Mouse (Mus musculus): ENCODE measurements around the gene Eng. TPM values are rescaled to one million over a fixed set of nuclear protein-coding genes. Genes with fewer than 3 reads are reported as not detected.

Gene Eng
- polyA plus RNA-seq, 1 experiment from 2014 or later: 25.5 TPM

DNA sequence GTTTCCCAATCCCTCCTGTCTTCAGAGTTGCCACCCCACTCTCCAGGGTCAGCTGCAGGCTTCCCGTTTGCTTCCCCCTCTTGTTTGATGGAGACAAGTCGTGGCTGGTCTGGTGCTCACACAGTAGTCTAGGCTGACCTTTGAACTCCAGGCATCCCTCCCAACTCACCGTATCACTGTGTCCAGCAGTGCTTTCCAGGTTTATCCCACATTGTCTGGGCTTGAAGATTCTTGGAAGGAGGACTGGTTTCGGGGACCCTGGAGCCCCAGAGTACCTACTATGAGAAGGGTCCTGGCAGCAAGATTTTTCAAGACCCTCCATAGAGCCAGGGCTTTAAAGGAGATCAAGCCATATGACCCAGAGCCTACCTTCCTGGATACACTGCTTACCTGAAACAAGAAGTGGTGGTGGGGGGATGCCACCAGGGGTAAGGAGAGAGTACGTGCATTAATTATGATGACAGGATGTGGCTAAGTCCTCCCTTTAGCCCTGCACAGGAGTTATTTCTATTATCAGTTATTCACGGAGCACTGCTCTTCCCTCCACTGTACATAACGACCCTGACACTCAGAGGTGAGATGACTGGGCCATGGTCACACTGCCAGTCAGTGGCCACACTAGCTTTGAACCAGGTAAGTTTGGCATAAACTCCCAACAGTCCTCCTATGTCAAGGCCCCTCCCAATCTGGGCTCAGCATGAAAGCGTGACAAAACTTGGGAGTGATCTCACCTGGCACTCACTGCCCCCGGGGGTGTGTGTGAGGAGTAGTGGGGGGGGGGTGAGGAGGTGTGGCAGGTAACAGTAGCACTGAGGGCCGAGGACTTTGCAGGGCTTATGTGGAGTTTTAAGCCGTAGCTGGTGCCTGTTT, 68.0 kb downstream of the Eng start:
- Histone ChIP-seq H3K4me1 (replicated peaks; ENCODE audit: control insufficient read depth, insufficient read depth, low read length) (peaks cover 6% of the 10 kb centered on the region), H3K27ac (ENCODE audit: low read depth, low read length) (no peak overlapping the region), H3K4me3 (ENCODE audit: low read depth, low read length) (no peak overlapping the region), H3K4me2 (ENCODE audit: low read depth, low read length, severe bottlenecking) (no peak overlapping the region), H3K27me3 (ENCODE audit: control insufficient read depth, insufficient read depth, low read length) (no peaks in the 10 kb centered on the region), H3K9ac (ENCODE audit: low read length) (no peak overlapping the region), H3K9me3 (ENCODE audit: control insufficient read depth, low read length) (no peaks in the 10 kb centered on the region), H3K36me3 (ENCODE audit: control insufficient read depth, insufficient read depth, low read length) (peaks cover 8% of the 10 kb centered on the region; the same call in 1 of the 2 replicates)
- DNase-seq (ENCODE audit: low spot score) (no peak), ATAC-seq (replicated peaks; ENCODE audit: low FRiP score) (no peak)
- 64% methylated on average over 11 of the region's 11 CpGs for WGBS

DNA sequence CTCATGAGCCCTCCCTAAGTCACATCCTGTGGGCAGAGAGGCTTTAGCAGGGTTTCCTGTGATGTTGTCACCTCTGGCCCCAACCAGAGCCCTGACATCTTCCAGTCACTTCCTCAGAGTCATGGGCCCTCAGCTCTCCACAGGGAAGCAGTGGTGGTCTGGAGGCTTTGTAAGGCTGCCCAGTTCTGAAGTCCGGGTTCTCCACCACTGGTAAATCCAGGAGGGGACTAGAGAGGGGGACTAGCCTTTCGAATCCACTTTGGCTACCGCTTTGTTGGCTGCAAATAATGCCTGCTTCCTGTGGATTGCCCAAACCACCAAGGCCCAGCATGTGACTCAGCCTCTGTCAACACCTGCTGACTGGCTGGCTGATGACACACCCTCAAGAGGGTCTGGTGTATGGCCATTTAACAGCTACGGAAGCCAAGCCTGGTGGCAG, 68.6 kb downstream of the Eng start:
- H3K36me3 ChIP-seq (ENCODE audit: control insufficient read depth, insufficient read depth, low read length): peaks cover 3% of the 10 kb centered on the region; the same call in 1 of the 2 replicates
- no peak for DNase-seq (ENCODE audit: low spot score)
- H3K27ac ChIP-seq (ENCODE audit: low read depth, low read length): no peak overlapping the region
- peaks cover 6% of the 10 kb centered on the region for H3K4me1 ChIP-seq (replicated peaks; ENCODE audit: control insufficient read depth, insufficient read depth, low read length)
- H3K9me3 ChIP-seq (ENCODE audit: control insufficient read depth, low read length): no peaks in the 10 kb centered on the region
- WGBS: 68% methylated on average over 4 of the region's 4 CpGs
- no peak overlapping the region for H3K9ac ChIP-seq (ENCODE audit: low read length)
- no peak overlapping the region for H3K4me2 ChIP-seq (ENCODE audit: low read depth, low read length, severe bottlenecking)
- H3K27me3 ChIP-seq (ENCODE audit: control insufficient read depth, insufficient read depth, low read length): no peaks in the 10 kb centered on the region
- H3K4me3 ChIP-seq (ENCODE audit: low read depth, low read length): no peak overlapping the region
- no peak for ATAC-seq (replicated peaks; ENCODE audit: low FRiP score)

DNA sequence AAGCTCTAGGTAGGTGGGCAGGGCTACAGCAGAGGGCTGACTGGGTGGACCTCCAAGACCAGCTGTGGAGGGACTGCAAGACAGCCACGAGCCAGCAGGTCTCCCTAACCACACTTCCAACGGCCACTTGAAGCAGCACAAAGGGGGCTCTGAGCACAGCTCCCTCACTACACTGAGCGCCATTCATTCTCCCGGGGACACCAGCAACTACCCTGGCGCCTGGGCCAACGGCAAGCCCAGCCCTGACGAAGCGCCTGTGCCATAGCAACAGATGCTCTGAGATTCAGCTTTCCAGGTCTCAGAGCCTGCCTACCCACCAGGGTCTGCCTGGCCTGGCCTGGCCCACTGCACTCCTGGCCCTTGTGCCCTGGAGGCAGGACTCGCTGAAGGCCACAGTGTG, 72.4 kb downstream of the Eng start:
- H3K4me1 ChIP-seq (replicated peaks; ENCODE audit: control insufficient read depth, insufficient read depth, low read length): 0 out of 2 replicates have a peak, but pooled peaks cover 1% of the 10 kb centered on the region

DNA sequence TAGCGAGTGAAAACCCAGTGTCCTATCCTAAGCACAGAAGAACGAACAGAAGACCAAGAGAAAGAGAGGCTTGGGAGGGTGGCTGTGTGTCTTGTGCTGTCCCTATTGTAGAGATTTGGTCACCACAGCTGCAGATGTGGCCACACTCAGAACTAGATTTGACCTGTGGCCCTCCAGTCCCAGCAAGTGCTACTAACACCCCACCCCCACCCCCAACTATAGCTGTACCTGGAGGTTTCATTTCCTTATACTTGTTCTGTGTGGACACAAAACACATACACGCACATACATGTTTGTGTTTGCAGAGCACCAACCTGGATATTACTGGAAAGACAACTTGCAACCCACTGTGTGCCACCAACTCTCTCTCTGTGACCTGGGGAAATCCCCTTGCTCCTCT, 73.7 kb downstream of the Eng start:
- H3K27ac ChIP-seq (ENCODE audit: low read depth, low read length): no peak overlapping the region
- 0 out of 2 replicates have a peak, but pooled peaks cover 1% of the 10 kb centered on the region for H3K4me1 ChIP-seq (replicated peaks; ENCODE audit: control insufficient read depth, insufficient read depth, low read length)
- H3K27me3 ChIP-seq (ENCODE audit: control insufficient read depth, insufficient read depth, low read length): no peaks in the 10 kb centered on the region
- H3K36me3 ChIP-seq (ENCODE audit: control insufficient read depth, insufficient read depth, low read length): no peaks in the 10 kb centered on the region
- 94% methylated on average over 3 of the region's 3 CpGs for WGBS
- H3K9me3 ChIP-seq (ENCODE audit: control insufficient read depth, low read length): no peaks in the 10 kb centered on the region
- DNase-seq (ENCODE audit: low spot score) (no peak), ATAC-seq (replicated peaks; ENCODE audit: low FRiP score) (no peak)
- no peak overlapping the region for H3K4me3 ChIP-seq (ENCODE audit: low read depth, low read length)
- no peak overlapping the region for H3K4me2 ChIP-seq (ENCODE audit: low read depth, low read length, severe bottlenecking)
- H3K9ac ChIP-seq (ENCODE audit: low read length): no peak overlapping the region

More for the DNA sequence above, 72.4 kb downstream of the Eng start:
- no peak for DNase-seq (ENCODE audit: low spot score)
- H3K9me3 ChIP-seq (ENCODE audit: control insufficient read depth, low read length): no peaks in the 10 kb centered on the region
- H3K4me2 ChIP-seq (ENCODE audit: low read depth, low read length, severe bottlenecking): no peak overlapping the region
- no peak for ATAC-seq (replicated peaks; ENCODE audit: low FRiP score)
- H3K27me3 ChIP-seq (ENCODE audit: control insufficient read depth, insufficient read depth, low read length): no peaks in the 10 kb centered on the region
- no peaks in the 10 kb centered on the region for H3K36me3 ChIP-seq (ENCODE audit: control insufficient read depth, insufficient read depth, low read length)
- 51% methylated on average over 9 of the region's 9 CpGs for WGBS
- no peak overlapping the region for H3K4me3 ChIP-seq (ENCODE audit: low read depth, low read length)
- no peak overlapping the region for H3K27ac ChIP-seq (ENCODE audit: low read depth, low read length)
- H3K9ac ChIP-seq (ENCODE audit: low read length): no peak overlapping the region; the same call in 1 of the 2 replicates

DNA sequence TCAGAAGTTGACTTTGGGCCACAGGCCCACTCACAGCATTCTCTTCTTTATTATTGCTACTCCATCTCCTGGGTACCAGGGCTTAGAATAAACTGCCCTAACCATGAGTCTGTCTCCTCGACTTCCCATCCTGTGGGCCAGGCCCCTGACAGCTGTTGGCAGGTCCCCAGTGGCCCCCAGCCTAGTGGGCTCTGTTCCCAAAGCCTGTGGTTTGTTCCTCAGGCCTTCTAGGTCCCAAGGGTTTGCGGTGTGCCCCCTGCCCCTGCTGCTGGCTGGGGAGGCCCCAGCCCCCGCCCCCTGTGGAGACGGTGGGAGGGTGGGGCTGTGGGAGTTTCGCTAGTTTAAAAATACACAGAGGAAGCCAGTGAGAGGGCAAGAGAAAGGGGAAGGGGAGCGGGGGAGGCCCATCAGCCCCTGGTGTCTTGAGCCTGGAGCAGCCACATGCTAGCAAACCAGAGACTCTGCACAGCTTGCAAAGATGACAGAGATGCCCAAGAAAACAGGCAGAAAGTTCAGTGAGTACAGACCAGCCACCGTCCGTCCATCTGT, 74.4 kb downstream of the Eng start, which contains the start of gene Sh2d3c:
Gene Sh2d3c (plus strand): TSS at position 375 of the 549 bp plus-strand sequence.
- Histone ChIP-seq H3K4me3 (ENCODE audit: low read depth, low read length) (no peak within 1 kb of the TSS), H3K27ac (ENCODE audit: low read depth, low read length) (no peak within 1 kb of the TSS), H3K36me3 (ENCODE audit: control insufficient read depth, insufficient read depth, low read length) (no peaks in the 10 kb centered on the region), H3K9me3 (ENCODE audit: control insufficient read depth, low read length) (no peaks in the 10 kb centered on the region), H3K4me2 (ENCODE audit: low read depth, low read length, severe bottlenecking) (no peak within 1 kb of the TSS), H3K4me1 (replicated peaks; ENCODE audit: control insufficient read depth, insufficient read depth, low read length) (0 out of 2 replicates have a peak, but pooled peaks cover 1% of the 10 kb centered on the region), H3K27me3 (ENCODE audit: control insufficient read depth, insufficient read depth, low read length) (no peaks in the 10 kb centered on the region), H3K9ac (ENCODE audit: low read length) (no peak within 1 kb of the TSS)
- WGBS: 72% methylated on average over 8 of the region's 8 CpGs
- DNase-seq (ENCODE audit: low spot score) (no peak), ATAC-seq (replicated peaks; ENCODE audit: low FRiP score) (no peak)

DNA sequence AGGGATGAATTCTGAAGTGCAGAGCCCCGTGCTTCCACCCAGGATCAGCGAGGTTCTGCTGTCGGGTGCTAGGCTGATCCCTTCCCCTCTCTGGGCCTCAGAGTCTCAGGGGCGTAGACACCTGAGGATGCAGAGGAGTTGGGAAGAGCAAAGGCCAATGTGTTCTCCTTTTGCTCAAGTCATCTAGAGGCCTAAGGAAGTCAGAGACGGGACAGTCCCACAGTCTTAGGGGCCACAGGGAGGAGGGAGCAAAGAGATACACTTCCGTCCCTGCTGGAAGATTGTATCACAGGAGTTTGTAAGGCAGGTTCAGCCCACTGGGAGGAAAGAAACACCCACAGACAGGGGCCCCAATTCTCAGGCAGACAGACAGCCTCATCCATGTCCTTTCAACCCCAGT, 75.7 kb downstream of the Eng start:
- Histone ChIP-seq H3K27me3 (ENCODE audit: control insufficient read depth, insufficient read depth, low read length) (no peaks in the 10 kb centered on the region), H3K4me3 (ENCODE audit: low read depth, low read length) (no peak overlapping the region), H3K9ac (ENCODE audit: low read length) (no peak overlapping the region), H3K9me3 (ENCODE audit: control insufficient read depth, low read length) (no peaks in the 10 kb centered on the region), H3K4me2 (ENCODE audit: low read depth, low read length, severe bottlenecking) (no peak overlapping the region), H3K36me3 (ENCODE audit: control insufficient read depth, insufficient read depth, low read length) (no peaks in the 10 kb centered on the region), H3K4me1 (replicated peaks; ENCODE audit: control insufficient read depth, insufficient read depth, low read length) (0 out of 2 replicates have a peak, but pooled peaks cover 1% of the 10 kb centered on the region), H3K27ac (ENCODE audit: low read depth, low read length) (no peak overlapping the region)
- ATAC-seq (replicated peaks; ENCODE audit: low FRiP score): no peak
- WGBS: 56% methylated on average over 6 of the region's 6 CpGs
- no peak for DNase-seq (ENCODE audit: low spot score)

DNA sequence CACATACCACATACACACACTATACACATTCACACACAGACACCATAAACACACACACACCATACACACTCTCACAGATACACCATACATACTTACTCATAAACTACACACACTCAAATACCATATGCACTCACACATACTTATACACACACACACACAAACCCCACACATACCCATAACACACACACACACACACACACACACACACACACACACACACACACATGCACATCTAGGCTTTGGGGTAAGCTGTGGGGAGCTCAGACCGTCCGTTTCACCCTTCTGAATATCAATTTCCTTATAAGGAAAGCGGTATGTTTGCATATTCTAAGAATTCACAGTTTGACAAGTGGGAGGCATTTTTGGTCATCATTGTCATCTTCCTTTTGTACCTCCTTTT, 76.2 kb downstream of the Eng start:
- no peaks in the 10 kb centered on the region for H3K27me3 ChIP-seq (ENCODE audit: control insufficient read depth, insufficient read depth, low read length)
- no peaks in the 10 kb centered on the region for H3K36me3 ChIP-seq (ENCODE audit: control insufficient read depth, insufficient read depth, low read length)
- 88% methylated on average over 3 of the region's 3 CpGs for WGBS
- no peak overlapping the region for H3K4me2 ChIP-seq (ENCODE audit: low read depth, low read length, severe bottlenecking)
- 0 out of 2 replicates have a peak, but pooled peaks cover 1% of the 10 kb centered on the region for H3K4me1 ChIP-seq (replicated peaks; ENCODE audit: control insufficient read depth, insufficient read depth, low read length)
- ATAC-seq (replicated peaks; ENCODE audit: low FRiP score) (no peak), DNase-seq (ENCODE audit: low spot score) (no peak)
- no peak overlapping the region for H3K9ac ChIP-seq (ENCODE audit: low read length)
- H3K27ac ChIP-seq (ENCODE audit: low read depth, low read length): no peak overlapping the region
- H3K4me3 ChIP-seq (ENCODE audit: low read depth, low read length): no peak overlapping the region
- H3K9me3 ChIP-seq (ENCODE audit: control insufficient read depth, low read length): no peaks in the 10 kb centered on the region

DNA sequence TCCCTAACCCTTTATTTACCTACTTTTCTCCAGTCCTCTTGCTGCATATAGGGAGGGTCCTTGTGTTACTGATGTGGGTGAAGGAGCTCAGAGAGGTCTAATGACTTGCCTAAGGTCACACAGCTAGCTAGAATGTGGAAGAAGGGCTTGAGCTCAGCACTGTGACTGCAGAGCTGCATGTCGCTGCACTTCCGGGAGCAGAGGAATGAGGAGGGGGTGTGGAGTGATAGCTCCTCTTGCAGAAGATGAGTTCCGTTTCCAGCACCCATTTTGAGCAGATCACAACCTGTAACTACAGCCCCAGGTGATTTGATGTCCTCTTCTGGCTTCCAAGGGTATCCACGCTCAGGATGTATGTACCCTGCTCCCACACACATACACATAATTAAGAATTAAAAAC, 77.8 kb downstream of the Eng start:
- Histone ChIP-seq H3K4me3 (ENCODE audit: low read depth, low read length) (no peak overlapping the region), H3K9ac (ENCODE audit: low read length) (no peak overlapping the region), H3K27me3 (ENCODE audit: control insufficient read depth, insufficient read depth, low read length) (no peaks in the 10 kb centered on the region), H3K36me3 (ENCODE audit: control insufficient read depth, insufficient read depth, low read length) (no peaks in the 10 kb centered on the region), H3K4me2 (ENCODE audit: low read depth, low read length, severe bottlenecking) (no peak overlapping the region), H3K9me3 (ENCODE audit: control insufficient read depth, low read length) (no peaks in the 10 kb centered on the region), H3K27ac (ENCODE audit: low read depth, low read length) (no peak overlapping the region), H3K4me1 (replicated peaks; ENCODE audit: control insufficient read depth, insufficient read depth, low read length) (no peaks in the 10 kb centered on the region)
- no peak for DNase-seq (ENCODE audit: low spot score)
- 78% methylated on average over 4 of the region's 4 CpGs for WGBS
- ATAC-seq (replicated peaks; ENCODE audit: low FRiP score): no peak
